10 mouse cellular contexts compared by ENCODE assay signal in genomic region chr17:9768275-9768674, GRCm38 (mm10).
DNase-seq lines count a peak whose midpoint lies in the region; ATAC-seq lines count a peak whose summit lies in the region.
"Had no signal": no experiment of that assay in that cellular context is flagged by ENCODE, and none has a peak within 500 bp of the region (broad histone marks: within the 10 kb centered on the region; RNA-seq: fewer than 3 reads in every experiment).

No protein-coding gene starts in this region.

- no peak overlapping the region for H3K27ac ChIP-seq in midbrain, embryonic 11.5 days (ENCODE audit: low read depth, low read length)
- no peak overlapping the region for H3K27ac ChIP-seq in midbrain, embryonic 14.5 days (replicated peaks; ENCODE audit: low read depth, low read length)
- peak overlapping the region; percentile 80 for H3K27ac ChIP-seq in kidney, embryonic 16.5 days (ENCODE audit: low read length)
- peak overlapping the region; percentile 24; the same call in 1 of the 2 replicates for H3K27ac ChIP-seq in neural tube, embryonic 15.5 days (replicated peaks)
- H3K27ac ChIP-seq: macrophage had no signal

- H3K9ac ChIP-seq in midbrain, embryonic 11.5 days (ENCODE audit: low read length): no peak overlapping the region
- no peak overlapping the region for H3K9ac ChIP-seq in midbrain, embryonic 14.5 days (replicated peaks; ENCODE audit: low read length)
- H3K9ac ChIP-seq in kidney, embryonic 16.5 days (replicated peaks; ENCODE audit: low read length): no peak overlapping the region
- H3K9ac ChIP-seq in neural tube, embryonic 15.5 days (replicated peaks): no peak overlapping the region

- no peak for ATAC-seq in midbrain, embryonic 11.5 days (ENCODE audit: low FRiP score)
- no peak for ATAC-seq in midbrain, embryonic 14.5 days (ENCODE audit: low FRiP score, low TSS enrichment)
- ATAC-seq in kidney, embryonic 16.5 days (ENCODE audit: low FRiP score, low TSS enrichment): no peak
- ATAC-seq in neural tube, embryonic 15.5 days (ENCODE audit: low FRiP score): no peak

- no peaks in the 10 kb centered on the region for H3K9me3 ChIP-seq in midbrain, embryonic 11.5 days (ENCODE audit: control insufficient read depth, low read length)
- no peaks in the 10 kb centered on the region for H3K9me3 ChIP-seq in midbrain, embryonic 14.5 days (ENCODE audit: control insufficient read depth, low read length)
- H3K9me3 ChIP-seq in kidney, embryonic 16.5 days (ENCODE audit: low read length): no peaks in the 10 kb centered on the region
- no peaks in the 10 kb centered on the region for H3K9me3 ChIP-seq in neural tube, embryonic 15.5 days (replicated peaks)

- no peak overlapping the region for H3K4me3 ChIP-seq in midbrain, embryonic 11.5 days (ENCODE audit: low read depth, low read length)
- no peak overlapping the region for H3K4me3 ChIP-seq in midbrain, embryonic 14.5 days (replicated peaks; ENCODE audit: low read depth, low read length)
- H3K4me3 ChIP-seq in kidney, embryonic 16.5 days (ENCODE audit: low read length): no peak overlapping the region
- no peak overlapping the region for H3K4me3 ChIP-seq in neural tube, embryonic 15.5 days (replicated peaks)

- H3K4me2 ChIP-seq in midbrain, embryonic 11.5 days: no peak overlapping the region
- H3K4me2 ChIP-seq in midbrain, embryonic 14.5 days (ENCODE audit: low read length): no peak overlapping the region
- no peak overlapping the region for H3K4me2 ChIP-seq in kidney, embryonic 16.5 days (replicated peaks; ENCODE audit: low read depth, low read length)
- no peak overlapping the region for H3K4me2 ChIP-seq in neural tube, embryonic 15.5 days

- H3K4me1 ChIP-seq in midbrain, embryonic 11.5 days (ENCODE audit: control insufficient read depth, insufficient read depth, low read length): peaks cover 25% of the 10 kb centered on the region
- H3K4me1 ChIP-seq in midbrain, embryonic 14.5 days (ENCODE audit: control insufficient read depth, insufficient read depth, low read length): peaks cover 13% of the 10 kb centered on the region
- peaks cover 19% of the 10 kb centered on the region for H3K4me1 ChIP-seq in kidney, embryonic 16.5 days (ENCODE audit: insufficient read depth, low read length)
- peaks cover 21% of the 10 kb centered on the region for H3K4me1 ChIP-seq in neural tube, embryonic 15.5 days

- H3K36me3 ChIP-seq in midbrain, embryonic 11.5 days (ENCODE audit: control insufficient read depth, insufficient read depth, low read length): no peaks in the 10 kb centered on the region
- H3K36me3 ChIP-seq in midbrain, embryonic 14.5 days (ENCODE audit: control insufficient read depth, insufficient read depth, low read length): no peaks in the 10 kb centered on the region
- no peaks in the 10 kb centered on the region for H3K36me3 ChIP-seq in kidney, embryonic 16.5 days (ENCODE audit: insufficient read depth, low read length)
- H3K36me3 ChIP-seq in neural tube, embryonic 15.5 days: no peaks in the 10 kb centered on the region

- DNase-seq in embryo, embryonic 10.5 days (ENCODE audit: low spot score): peak; percentile 42
- DNase-seq in embryo, embryonic 10 days (ENCODE audit: low spot score): no peak
- peak; percentile 57 for DNase-seq in midbrain, embryonic 11.5 days (ENCODE audit: low spot score, missing footprints)
- DNase-seq in midbrain, embryonic 14.5 days: no peak
- no peak for DNase-seq in cerebellum, adult 18-20 months
- no peak for DNase-seq in layer of hippocampus, postnatal 36 days
- DNase-seq: cerebellum, postnatal 10 days had no signal

- H3K27me3 ChIP-seq in midbrain, embryonic 11.5 days (ENCODE audit: control insufficient read depth, insufficient read depth, low read length): no peaks in the 10 kb centered on the region
- no peaks in the 10 kb centered on the region for H3K27me3 ChIP-seq in midbrain, embryonic 14.5 days (ENCODE audit: control insufficient read depth, insufficient read depth, low read length)
- no peaks in the 10 kb centered on the region for H3K27me3 ChIP-seq in kidney, embryonic 16.5 days (ENCODE audit: insufficient read depth, low read length)
- no peaks in the 10 kb centered on the region for H3K27me3 ChIP-seq in neural tube, embryonic 15.5 days (replicated peaks)

Comparison
In these comparisons a context has a peak if more than half of its experiments do, and no peak if none do; other contexts are left out.
1. DNase-seq: peak in embryo, embryonic 10.5 days (single experiment) and midbrain, embryonic 11.5 days (single experiment); none in embryo, embryonic 10 days (single experiment), midbrain, embryonic 14.5 days (single experiment), cerebellum, adult 18-20 months (0 of 2) and layer of hippocampus, postnatal 36 days (0 of 2).
2. H3K27ac ChIP-seq: peak in kidney, embryonic 16.5 days (single experiment) and neural tube, embryonic 15.5 days (single experiment); none in midbrain, embryonic 11.5 days (single experiment) and midbrain, embryonic 14.5 days (single experiment).